Mouse (Mus musculus) small intestine, adult 2 months (tissue): Measurements from ENCODE around the gene Gm20379. TPM values are rescaled to one million over a fixed set of nuclear protein-coding genes. Genes with fewer than 3 reads are reported as not detected.

ENCODE experiments used
- H3K27ac ChIP-seq: fragments of 200-500 bp; 2 replicates; pipeline ENCODE4 v1.5.1; 2012; ENCODE audit warnings: low read depth, low read length, control low read depth, inconsistent platforms; ENCODE audit not compliant: insufficient read depth
- H3K27me3 ChIP-seq: fragments of 200-500 bp; 2 replicates; pipeline ENCODE4 v1.6.1; 2012; ENCODE audit warnings: mild to moderate bottlenecking, moderate library complexity, low read length, inconsistent platforms; ENCODE audit not compliant: control insufficient read depth, insufficient read depth
- H3K36me3 ChIP-seq: fragments of 200-500 bp; 2 replicates; pipeline ENCODE4 v1.6.1; 2012; ENCODE audit warnings: mild to moderate bottlenecking, low read length, control low read depth, inconsistent platforms; ENCODE audit not compliant: control insufficient read depth, insufficient read depth
- H3K4me1 ChIP-seq: fragments of 200-500 bp; 2 replicates; pipeline ENCODE4 v1.6.1; 2012; ENCODE audit warnings: low read length, inconsistent platforms, mixed read lengths; ENCODE audit not compliant: control insufficient read depth, insufficient read depth, insufficient read length
- H3K4me3 ChIP-seq: fragments of 200-500 bp; 2 replicates; pipeline ENCODE4 v1.5.1; 2012; ENCODE audit warnings: low read depth, mild to moderate bottlenecking, control low read depth, inconsistent platforms, low read length, moderate library complexity
- CTCF ChIP-seq: fragments of 200-500 bp; IDR thresholded peaks from 2 replicates; pipeline ENCODE4 v1.5.1; 2012; ENCODE audit warnings: low read depth, mild to moderate bottlenecking, control low read depth, inconsistent platforms, low read length, moderate library complexity, mixed read lengths; ENCODE audit not compliant: insufficient replicate concordance, insufficient read length; ENCODE audit errors: extremely low read depth
- POLR2A ChIP-seq: fragments of 200-500 bp; IDR thresholded peaks from 2 replicates; pipeline ENCODE4 v1.6.1; 2012; ENCODE audit warnings: low read depth, mild to moderate bottlenecking, control low read depth, inconsistent platforms, low read length, moderate library complexity
- WGBS: fragments of 180-500 bp; shearing (Covaris S2); methylation state at CpG from one replicate; pipeline ENCODE4 v1.1.7; 2018; 5-methylcytosine and 5-hydroxymethylcytosine counted together
- polyA plus RNA-seq: library from polyadenylated mRNA; depleted of rRNA; stranded (reverse); fragments of >200 nt; gene quantifications from 2 replicates; pipeline ENCODE4 v1.2.3, GENCODE M21; 2012

Gm20379 gene
- polyA plus RNA-seq, 1 experiment = not detected

DNA sequence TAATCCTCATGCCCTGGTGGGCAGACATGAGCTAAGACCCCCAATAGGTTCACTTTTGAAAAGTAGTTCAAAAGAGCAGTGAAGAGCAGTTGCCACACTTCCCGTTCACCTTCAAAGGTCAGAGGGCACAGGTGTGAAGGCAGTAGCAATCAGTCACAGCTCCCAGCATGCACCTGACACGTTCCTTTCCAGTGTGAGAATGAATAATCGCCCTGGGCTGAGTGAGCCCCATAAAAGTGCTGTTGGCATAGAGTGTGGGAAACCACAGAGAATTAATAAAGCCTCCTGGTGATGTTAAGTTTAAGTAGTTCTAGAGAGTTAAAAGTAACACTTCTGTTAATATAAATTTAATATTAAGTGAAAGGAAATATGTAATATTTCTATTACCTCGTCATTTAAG lies 14.2 kb upstream of the Gm20379 start:
- Histone ChIP-seq H3K4me1 (no peaks in the 10 kb centered on the region), H3K27me3 (no peaks in the 10 kb centered on the region), H3K4me3 (no peak overlapping the region), H3K27ac (no peak overlapping the region), H3K36me3 (peaks cover 1% of the 10 kb centered on the region)
- WGBS = 37% methylated on average over 4 of the region's 4 CpGs
- TF ChIP-seq CTCF (no peak), POLR2A (no peak)

- Histone ChIP-seq H3K4me3 (no peak overlapping the region), H3K4me1 (no peaks in the 10 kb centered on the region), H3K36me3 (peaks cover 1% of the 10 kb centered on the region), H3K27me3 (no peaks in the 10 kb centered on the region), H3K27ac (no peak overlapping the region)
- 81% methylated on average over 5 of the region's 5 CpGs for WGBS
- TF ChIP-seq CTCF (no peak), POLR2A (no peak)
Measured at GRCm38 (mm10) chr13:92293883-92294282, 11.9 kb upstream of the Gm20379 start.

DNA sequence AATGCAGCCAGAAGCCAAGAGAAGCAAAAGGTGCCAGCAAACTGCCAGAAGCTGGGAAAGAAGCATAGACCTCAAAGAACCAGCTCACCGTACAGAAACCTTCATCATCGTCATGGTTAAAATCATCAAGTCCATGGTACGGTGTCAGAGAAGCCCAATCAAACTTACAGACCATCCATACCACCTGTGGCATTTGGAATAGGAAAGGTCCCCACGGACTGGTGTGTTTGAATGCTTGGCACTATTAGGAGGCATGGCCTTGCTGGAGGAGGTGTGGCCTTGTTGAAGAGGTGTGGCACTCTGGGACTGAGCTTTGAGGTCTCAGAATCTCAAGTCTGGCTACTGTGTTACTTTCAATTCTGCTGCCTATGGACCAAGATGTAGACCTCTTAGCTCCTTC lies 9.3 kb upstream of the Gm20379 start:
- Histone ChIP-seq H3K4me1 (peaks cover 4% of the 10 kb centered on the region; the same call in 1 of the 2 replicates), H3K27ac (no peak overlapping the region), H3K36me3 (peaks cover 4% of the 10 kb centered on the region), H3K27me3 (no peaks in the 10 kb centered on the region), H3K4me3 (no peak overlapping the region)
- no peak for TF ChIP-seq POLR2A
- no peak for TF ChIP-seq CTCF
- WGBS = 93% methylated on average over 4 of the region's 4 CpGs

DNA sequence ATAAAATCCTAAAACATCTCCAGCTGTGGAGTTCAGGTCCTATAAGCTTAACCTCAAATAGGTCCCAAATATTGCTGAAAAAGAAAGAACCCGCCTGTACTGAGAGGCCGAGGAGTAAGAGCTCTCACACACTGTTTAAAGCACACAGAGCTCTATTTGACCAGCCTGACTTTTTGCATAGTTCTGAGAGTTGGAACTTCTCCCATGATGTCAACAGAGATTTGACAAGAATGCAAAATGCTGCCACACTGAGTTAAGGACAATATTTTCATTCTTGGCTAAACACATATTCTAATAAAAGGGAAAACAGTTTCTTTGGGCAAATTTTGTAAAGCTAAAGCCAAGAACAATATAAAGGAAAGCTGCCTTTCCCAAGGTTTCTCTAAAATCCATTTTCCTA lies 8.8 kb upstream of the Gm20379 start:
- H3K27me3 ChIP-seq = no peaks in the 10 kb centered on the region
- H3K4me1 ChIP-seq = peaks cover 6% of the 10 kb centered on the region; the same call in 1 of the 2 replicates
- H3K27ac ChIP-seq = no peak overlapping the region
- no peak overlapping the region for H3K4me3 ChIP-seq
- H3K36me3 ChIP-seq = peaks cover 4% of the 10 kb centered on the region
- WGBS = 90% methylated on average over 2 of the region's 2 CpGs
- TF ChIP-seq POLR2A (no peak), CTCF (no peak)

DNA sequence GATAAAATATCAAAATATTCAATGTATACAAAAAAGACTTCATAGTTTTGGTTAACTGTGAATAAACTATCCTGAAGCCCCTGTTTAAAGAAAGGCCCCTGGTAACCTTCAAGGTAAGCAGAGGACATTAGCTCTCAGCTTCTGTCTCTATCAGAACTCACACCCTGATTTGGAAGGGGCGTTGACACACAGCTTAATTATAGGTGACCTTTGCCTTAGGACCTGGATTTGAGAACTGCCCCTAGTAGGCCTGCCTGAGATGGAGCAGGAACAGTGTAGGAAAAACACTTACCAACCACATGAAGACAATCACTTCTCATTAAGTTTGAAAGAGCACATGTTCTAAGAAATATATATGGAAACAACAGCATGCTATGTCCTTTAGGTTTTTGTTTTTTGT lies 6.3 kb upstream of the Gm20379 start:
- peaks cover 6% of the 10 kb centered on the region; the same call in 1 of the 2 replicates for H3K4me1 ChIP-seq
- 28% methylated on average over 1 of the region's 1 CpGs for WGBS
- no peaks in the 10 kb centered on the region for H3K27me3 ChIP-seq
- H3K36me3 ChIP-seq = peaks cover 4% of the 10 kb centered on the region; the same call in 1 of the 2 replicates
- TF ChIP-seq CTCF (no peak), POLR2A (no peak)
- H3K4me3 ChIP-seq = no peak overlapping the region
- no peak overlapping the region for H3K27ac ChIP-seq

- no peak for TF ChIP-seq CTCF
- TF ChIP-seq POLR2A = no peak
- Histone ChIP-seq H3K36me3 (peaks cover 6% of the 10 kb centered on the region), H3K4me1 (peaks cover 6% of the 10 kb centered on the region; the same call in 1 of the 2 replicates), H3K27me3 (no peaks in the 10 kb centered on the region), H3K4me3 (no peak overlapping the region), H3K27ac (no peak overlapping the region)
- WGBS = 24% methylated on average over 4 of the region's 4 CpGs
Measured at GRCm38 (mm10) chr13:92301754-92302153, 4.0 kb upstream of the Gm20379 start.

GRCm38 (mm10) chr13:92302466-92302865 lies 3.3 kb upstream of the Gm20379 start:
- 85% methylated on average over 4 of the region's 4 CpGs for WGBS
- no peak overlapping the region for H3K27ac ChIP-seq
- H3K36me3 ChIP-seq = peaks cover 6% of the 10 kb centered on the region
- TF ChIP-seq CTCF (no peak), POLR2A (no peak)
- peaks cover 6% of the 10 kb centered on the region; the same call in 1 of the 2 replicates for H3K4me1 ChIP-seq
- H3K27me3 ChIP-seq = no peaks in the 10 kb centered on the region
- no peak overlapping the region for H3K4me3 ChIP-seq
